Mouse (Mus musculus) limb, embryonic 11.5 days (tissue): ENCODE results near the gene Etl4. TPM values are rescaled to one million over a fixed set of nuclear protein-coding genes. Genes with fewer than 3 reads are reported as not detected.

Experiments used
- ATAC-seq: fragments of 200-750 bp; cut with Nextera tagmentation; 2 replicates; pipeline ENCODE4 v1.8.0; 2017; ENCODE audit warnings: low read depth; ENCODE audit not compliant: insufficient number of reproducible peaks, low FRiP score, low TSS enrichment
- DNase-seq: peaks from one replicate; pipeline ENCODE4 v3.0.0-alpha.2; 2015; ENCODE audit warnings: low spot score
- H3K27ac ChIP-seq: fragments of 300-500 bp; sonication (generic); replicated peaks from 2 replicates; pipeline ENCODE4 v1.5.1; 2014; ENCODE audit warnings: low read depth, mild to moderate bottlenecking, low read length
- H3K27me3 ChIP-seq: fragments of 300-500 bp; sonication (generic); 2 replicates; pipeline ENCODE4 v1.6.1; 2014; ENCODE audit warnings: mild to moderate bottlenecking, low read length, mixed read lengths; ENCODE audit not compliant: control insufficient read depth, insufficient read depth
- H3K36me3 ChIP-seq: fragments of 300-500 bp; sonication (generic); 2 replicates; pipeline ENCODE4 v1.6.1; 2014; ENCODE audit warnings: mild to moderate bottlenecking, low read length, moderate library complexity, mixed read lengths; ENCODE audit not compliant: control insufficient read depth, insufficient read depth
- H3K4me1 ChIP-seq: fragments of 300-500 bp; sonication (generic); 2 replicates; pipeline ENCODE4 v1.6.1; 2014; ENCODE audit warnings: low read length, mixed read lengths; ENCODE audit not compliant: control insufficient read depth, insufficient read depth
- H3K4me2 ChIP-seq: fragments of 300-500 bp; sonication (generic); 2 replicates; pipeline ENCODE4 v1.6.1; 2014; ENCODE audit warnings: low read depth, mild to moderate bottlenecking, moderate library complexity; ENCODE audit not compliant: severe bottlenecking
- H3K4me3 ChIP-seq: fragments of 300-500 bp; sonication (generic); 2 replicates; pipeline ENCODE4 v1.5.1; 2014; ENCODE audit warnings: low read depth, low read length
- H3K9ac ChIP-seq: fragments of 300-500 bp; sonication (generic); 2 replicates; pipeline ENCODE4 v1.6.1; 2014; ENCODE audit warnings: mild to moderate bottlenecking, low read length
- H3K9me3 ChIP-seq: fragments of 300-500 bp; sonication (generic); 2 replicates; pipeline ENCODE4 v1.6.1; 2016; ENCODE audit warnings: low read length; ENCODE audit not compliant: control insufficient read depth
- WGBS: fragments of 180-500 bp; shearing (Covaris S2); extraction: QIAGEN DNeasy Blood & Tissue Kit; methylation state at CpG from one replicate; pipeline ENCODE4 v1.1.7; 2014; 5-methylcytosine and 5-hydroxymethylcytosine counted together
- polyA plus RNA-seq: library from polyadenylated mRNA; unstranded; fragments of >200 nt; fragmentation: Nextera tagmentation; extraction: Ambion mirVana; gene quantifications from 2 replicates; pipeline ENCODE4 v1.2.1, GENCODE M21; 2014

Etl4 gene
- polyA plus RNA-seq, 1 experiment from 2014 or later: 13.5 TPM

DNA sequence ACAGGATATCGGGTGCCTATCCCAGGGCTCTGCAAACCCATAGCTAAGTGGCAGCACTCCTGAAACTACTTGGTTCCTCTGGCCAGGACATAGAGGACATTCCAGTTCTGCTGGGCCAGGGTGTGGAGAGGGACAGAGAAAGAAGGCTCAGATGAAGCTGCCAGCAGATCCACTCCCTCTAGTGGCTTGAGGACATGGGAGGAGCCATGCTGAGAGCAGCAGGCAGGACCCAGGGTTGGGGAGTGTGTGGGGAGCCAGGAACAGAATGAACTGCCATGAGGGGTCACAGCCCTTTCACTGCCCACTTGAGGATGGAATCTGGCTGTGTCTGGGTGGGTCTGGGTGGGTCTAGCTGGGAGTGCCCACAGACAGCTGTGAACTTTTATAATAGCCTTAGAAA lies 784.2 kb downstream of the Etl4 start:
- ATAC-seq: no peak
- DNase-seq: no peak
- Histone ChIP-seq H3K9ac (no peak overlapping the region), H3K9me3 (no peaks in the 10 kb centered on the region), H3K27me3 (no peaks in the 10 kb centered on the region), H3K36me3 (no peaks in the 10 kb centered on the region), H3K27ac (no peak overlapping the region), H3K4me1 (no peaks in the 10 kb centered on the region), H3K4me3 (no peak overlapping the region), H3K4me2 (no peak overlapping the region)
- 91% methylated on average over 1 of the region's 1 CpGs for WGBS

DNA sequence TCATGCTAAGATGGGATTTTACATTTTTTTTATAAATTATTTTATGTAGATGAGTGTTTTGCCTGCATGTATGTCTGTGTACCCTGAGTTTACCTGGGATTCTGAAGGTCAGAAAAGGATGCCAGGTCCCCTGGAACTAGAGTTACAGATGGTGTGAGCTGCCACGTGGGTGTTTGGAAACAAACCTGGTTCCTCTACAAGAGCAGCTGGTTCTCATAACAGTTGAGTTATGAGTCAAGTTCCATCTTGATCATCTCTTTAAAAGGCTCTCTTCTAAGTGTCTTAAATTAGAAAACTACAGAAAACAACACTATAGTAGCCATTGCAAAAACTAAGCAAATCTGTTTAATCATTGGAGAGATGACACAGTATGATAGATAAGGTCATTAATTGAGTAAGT lies 788.1 kb downstream of the Etl4 start:
- no peaks in the 10 kb centered on the region for H3K27me3 ChIP-seq
- ATAC-seq: no peak
- WGBS: 59% methylated on average over 1 of the region's 1 CpGs

DNA sequence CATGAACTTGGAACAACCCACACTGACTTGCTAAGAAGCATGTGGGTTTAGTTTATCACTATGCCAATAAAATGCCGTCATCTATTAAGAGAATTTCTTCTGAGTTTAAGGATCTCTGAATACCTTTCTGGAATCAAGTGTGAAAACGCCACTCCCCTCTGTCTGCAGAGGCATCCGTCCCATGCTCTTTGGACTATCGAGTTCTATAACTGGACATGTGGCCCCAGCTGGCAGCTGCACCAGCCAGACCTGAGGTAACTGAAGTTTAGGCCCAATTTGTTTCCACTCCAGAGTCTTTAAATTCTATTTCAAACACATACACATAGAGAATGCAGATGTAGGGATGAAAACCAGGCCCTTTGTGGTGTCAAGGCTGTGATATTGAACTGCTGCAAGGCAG lies 795.5 kb downstream of the Etl4 start:
- no peak overlapping the region for H3K27ac ChIP-seq
- no peak overlapping the region for H3K9ac ChIP-seq
- no peaks in the 10 kb centered on the region for H3K27me3 ChIP-seq
- WGBS: 88% methylated on average over 4 of the region's 4 CpGs
- no peak for DNase-seq
- H3K4me3 ChIP-seq: no peak overlapping the region
- H3K36me3 ChIP-seq: no peaks in the 10 kb centered on the region
- no peaks in the 10 kb centered on the region for H3K4me1 ChIP-seq
- ATAC-seq: no peak
- H3K9me3 ChIP-seq: no peaks in the 10 kb centered on the region
- no peak overlapping the region for H3K4me2 ChIP-seq

More for the DNA sequence above, 788.1 kb downstream of the Etl4 start:
- Histone ChIP-seq H3K4me2 (no peak overlapping the region), H3K4me1 (no peaks in the 10 kb centered on the region), H3K9me3 (no peaks in the 10 kb centered on the region), H3K27ac (no peak overlapping the region), H3K4me3 (no peak overlapping the region), H3K36me3 (no peaks in the 10 kb centered on the region), H3K9ac (no peak overlapping the region)
- no peak for DNase-seq

DNA sequence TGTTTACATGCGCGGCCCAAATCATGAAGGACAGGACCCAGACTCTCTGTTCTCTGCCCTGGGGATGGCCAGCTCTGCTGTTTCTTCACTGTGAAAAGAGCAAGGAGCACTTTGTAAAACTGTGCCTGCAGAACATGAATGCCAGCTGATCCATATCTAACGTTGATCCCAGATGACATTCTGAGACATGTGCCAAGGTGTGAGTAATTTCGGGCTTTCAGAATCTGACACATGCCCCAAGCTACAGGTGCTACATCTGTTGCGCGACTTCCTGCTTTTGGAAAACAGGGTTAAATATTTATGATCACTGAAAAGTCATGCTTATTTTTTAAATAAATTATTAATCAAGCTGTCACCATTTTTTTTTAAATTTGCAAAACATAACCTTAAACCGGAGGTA lies 801.0 kb downstream of the Etl4 start:
- Histone ChIP-seq H3K27me3 (no peaks in the 10 kb centered on the region), H3K9ac (no peak overlapping the region), H3K27ac (no peak overlapping the region), H3K4me1 (no peaks in the 10 kb centered on the region), H3K4me2 (no peak overlapping the region), H3K36me3 (no peaks in the 10 kb centered on the region), H3K9me3 (no peaks in the 10 kb centered on the region), H3K4me3 (no peak overlapping the region)
- ATAC-seq (no peak), DNase-seq (no peak)
- 89% methylated on average over 7 of the region's 7 CpGs for WGBS

DNA sequence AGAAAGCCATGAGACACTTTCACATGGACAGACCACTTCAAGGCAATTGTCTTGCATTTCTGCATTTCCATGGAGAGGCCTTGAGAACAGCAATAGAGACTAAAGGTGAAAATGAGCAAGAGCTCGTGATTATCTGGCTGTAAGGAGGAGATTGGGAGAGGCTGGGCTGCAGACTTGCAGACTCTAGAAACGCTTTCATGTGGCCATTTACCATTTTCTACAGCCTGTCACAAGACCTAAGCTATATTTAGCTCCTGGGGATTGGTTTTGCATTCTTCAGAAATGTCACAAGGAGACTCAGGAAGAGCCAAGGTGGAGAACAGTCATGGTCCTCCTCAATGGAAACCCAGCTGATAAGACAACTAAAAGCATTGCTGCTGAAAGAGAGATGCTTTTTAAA lies 801.4 kb downstream of the Etl4 start:
- Histone ChIP-seq H3K27me3 (no peaks in the 10 kb centered on the region), H3K9me3 (no peaks in the 10 kb centered on the region), H3K4me2 (no peak overlapping the region), H3K9ac (no peak overlapping the region), H3K4me1 (no peaks in the 10 kb centered on the region), H3K4me3 (no peak overlapping the region), H3K36me3 (no peaks in the 10 kb centered on the region), H3K27ac (no peak overlapping the region)
- 71% methylated on average over 2 of the region's 2 CpGs for WGBS
- ATAC-seq (no peak), DNase-seq (no peak)

DNA sequence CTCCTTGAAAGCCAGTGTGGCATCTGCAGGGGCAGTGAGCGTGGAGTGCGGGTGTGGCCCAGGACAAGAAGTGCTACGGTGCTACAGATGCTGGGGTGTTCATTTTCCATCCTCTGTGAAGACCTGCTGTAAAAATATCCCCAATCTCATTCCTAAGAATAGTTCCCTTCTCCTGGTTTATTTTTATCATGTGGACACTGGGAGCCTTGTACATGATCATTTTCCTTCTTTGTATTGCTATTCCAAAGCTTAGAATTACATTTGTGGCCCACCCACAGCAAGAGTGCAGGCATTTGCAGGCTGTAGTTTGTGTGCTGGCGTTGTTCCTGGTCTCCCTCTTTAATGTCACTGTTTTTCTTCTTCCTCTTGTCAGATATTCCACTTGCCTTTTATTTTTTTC lies 809.5 kb downstream of the Etl4 start:
- no peak overlapping the region for H3K4me3 ChIP-seq
- H3K9me3 ChIP-seq: no peaks in the 10 kb centered on the region
- DNase-seq: no peak
- peaks cover 3% of the 10 kb centered on the region; the same call in 1 of the 2 replicates for H3K4me1 ChIP-seq
- H3K36me3 ChIP-seq: no peaks in the 10 kb centered on the region
- H3K27ac ChIP-seq: no peak overlapping the region
- ATAC-seq: no peak
- H3K27me3 ChIP-seq: no peaks in the 10 kb centered on the region
- H3K4me2 ChIP-seq: no peak overlapping the region
- no peak overlapping the region for H3K9ac ChIP-seq
- 90% methylated on average over 4 of the region's 4 CpGs for WGBS

DNA sequence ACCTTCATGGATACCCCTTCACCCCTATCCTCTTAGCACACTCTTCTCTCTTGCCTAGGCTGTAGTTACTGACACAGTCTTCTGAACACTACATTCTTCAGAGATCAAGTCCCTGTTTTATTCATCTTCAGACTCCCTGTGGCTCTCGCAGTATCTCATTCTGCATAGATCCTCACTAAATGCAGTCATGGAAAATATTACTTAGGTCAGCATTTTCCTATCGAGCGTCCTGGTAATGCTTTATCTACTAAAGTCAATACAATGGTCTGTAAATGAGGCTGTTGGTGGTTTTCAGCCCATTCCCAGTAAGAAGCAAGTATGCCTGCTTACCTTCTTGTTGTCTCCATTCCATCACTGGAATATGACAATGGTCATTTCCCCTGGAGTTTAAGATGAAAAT lies 811.5 kb downstream of the Etl4 start:
- ATAC-seq: no peak
- Histone ChIP-seq H3K4me2 (no peak overlapping the region), H3K9ac (no peak overlapping the region), H3K27me3 (no peaks in the 10 kb centered on the region), H3K27ac (no peak overlapping the region), H3K4me3 (no peak overlapping the region), H3K36me3 (no peaks in the 10 kb centered on the region), H3K9me3 (no peaks in the 10 kb centered on the region), H3K4me1 (peaks cover 7% of the 10 kb centered on the region; the same call in 1 of the 2 replicates)
- WGBS: 92% methylated on average over 3 of the region's 3 CpGs
- DNase-seq: no peak

DNA sequence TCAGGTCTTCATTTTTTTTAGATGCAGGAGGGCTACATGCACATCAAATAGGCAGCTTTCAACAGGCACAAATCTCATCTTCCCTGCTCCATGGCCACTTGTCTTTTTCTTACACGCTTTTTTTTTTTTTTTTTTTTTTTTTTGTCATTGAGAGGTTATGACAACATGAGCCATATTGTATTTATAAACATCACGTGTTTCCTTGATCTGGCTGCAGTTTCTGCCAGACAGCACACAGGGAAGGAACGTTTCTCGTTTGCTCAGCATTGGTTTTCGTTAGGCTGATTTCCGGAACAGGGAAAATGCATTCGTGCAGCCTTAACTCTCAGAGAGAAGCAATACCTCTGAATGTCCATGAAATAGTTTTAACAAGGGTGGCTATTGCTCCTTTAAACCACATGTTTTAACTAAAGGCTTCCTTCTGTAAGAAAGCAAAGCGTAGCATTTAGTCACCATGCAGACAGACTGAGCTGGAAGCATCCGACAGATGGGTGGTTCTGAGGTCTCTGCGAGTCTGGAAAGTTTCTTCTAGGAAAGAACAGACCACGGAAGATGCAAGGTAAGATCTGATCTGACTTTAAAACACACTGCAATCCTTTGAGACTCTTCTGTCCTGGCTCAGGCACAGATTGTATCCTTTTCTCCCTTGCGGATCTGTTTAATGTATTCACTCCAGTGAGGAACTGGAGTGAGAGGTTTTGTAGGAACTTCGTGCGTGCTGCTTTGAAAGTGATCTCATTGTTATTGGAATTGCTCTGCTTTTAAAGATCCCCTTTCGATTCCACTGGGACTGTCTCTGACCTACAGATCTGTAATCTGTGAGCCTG lies 812.8 kb downstream of the Etl4 start:
- ATAC-seq: no peak; the same call in 1 of the 2 replicates
- no peak overlapping the region for H3K4me3 ChIP-seq
- DNase-seq: no peak

More for the DNA sequence above, 812.8 kb downstream of the Etl4 start:
- 0 out of 2 replicates have a peak overlapping the region, but pooled peaks have one; percentile 26 for H3K27ac ChIP-seq
- H3K4me2 ChIP-seq: peak overlapping the region; percentile 17; the same call in 1 of the 2 replicates
- WGBS: 21% methylated on average over 15 of the region's 15 CpGs
- peaks cover 7% of the 10 kb centered on the region; the same call in 1 of the 2 replicates for H3K4me1 ChIP-seq
- H3K36me3 ChIP-seq: no peaks in the 10 kb centered on the region
- no peaks in the 10 kb centered on the region for H3K27me3 ChIP-seq
- peak overlapping the region; percentile 27; the same call in 1 of the 2 replicates for H3K9ac ChIP-seq
- H3K9me3 ChIP-seq: no peaks in the 10 kb centered on the region
